Mouse (Mus musculus) adrenal gland, postnatal 25 days (tissue): ENCODE measurements around the gene Nav2. TPM values are rescaled to one million over a fixed set of nuclear protein-coding genes. Genes with fewer than 3 reads are reported as not detected.

ENCODE experiments used
- DNase-seq: peaks from one replicate; pipeline ENCODE4 v3.0.0; 2021; ENCODE audit warnings: mixed read lengths
- total RNA-seq: library from RNA; stranded (reverse); gene quantifications from 2 replicates; pipeline ENCODE4 v1.2.3, GENCODE M21; 2021

Gene Nav2
- total RNA-seq, 1 experiment from 2014 or later = 11.6 TPM

DNA sequence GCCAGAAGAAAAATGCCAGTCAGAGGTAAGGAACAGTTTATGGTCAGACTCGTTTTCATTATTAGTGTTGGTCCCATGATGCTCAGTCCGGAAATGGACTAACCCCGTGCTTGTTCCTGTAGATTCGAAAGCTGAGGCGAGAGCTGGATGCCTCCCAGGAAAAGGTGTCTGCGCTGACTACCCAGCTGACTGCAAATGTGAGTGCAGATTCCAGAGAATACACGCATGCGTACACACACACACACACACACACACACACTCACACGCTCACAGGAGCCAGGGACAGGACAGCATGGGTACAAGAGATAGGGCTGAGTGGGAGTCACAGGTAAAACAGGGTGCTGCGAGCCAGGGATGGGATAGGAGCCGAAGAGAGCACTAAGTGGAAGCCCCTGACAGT is 656.6 kb downstream of the Nav2 start:
- no peak for DNase-seq

- DNase-seq = no peak
Measured at GRCm38 (mm10) chr7:49565798-49566197, 657.3 kb downstream of the Nav2 start.

GRCm38 (mm10) chr7:49567346-49568034 is 659.0 kb downstream of the Nav2 start:
- DNase-seq = no peak

GRCm38 (mm10) chr7:49569646-49570045 is 661.1 kb downstream of the Nav2 start:
- no peak for DNase-seq

DNA sequence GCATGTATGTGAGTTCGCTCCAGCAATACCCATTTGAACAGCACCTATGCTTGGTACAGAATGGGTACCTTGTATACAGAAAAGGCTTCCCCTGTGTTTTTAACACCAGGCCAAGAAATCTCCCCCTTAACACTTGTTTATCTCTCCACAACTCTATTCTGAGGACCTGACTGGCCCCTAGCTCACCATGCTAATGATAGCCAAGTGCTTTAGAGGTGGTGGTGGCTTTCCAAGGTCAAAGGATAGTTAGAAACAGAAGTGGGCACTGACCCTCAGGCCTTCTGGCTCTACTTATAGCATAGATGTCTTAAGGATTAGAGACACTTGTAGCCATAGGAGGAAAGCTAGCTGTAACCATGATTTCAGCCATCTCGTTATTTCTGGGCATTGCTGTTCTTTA is 663.1 kb downstream of the Nav2 start:
- no peak for DNase-seq

- DNase-seq = no peak
Measured at GRCm38 (mm10) chr7:49575226-49575625, 666.7 kb downstream of the Nav2 start.

GRCm38 (mm10) chr7:49577096-49577495 is 668.6 kb downstream of the Nav2 start:
- no peak for DNase-seq

DNA sequence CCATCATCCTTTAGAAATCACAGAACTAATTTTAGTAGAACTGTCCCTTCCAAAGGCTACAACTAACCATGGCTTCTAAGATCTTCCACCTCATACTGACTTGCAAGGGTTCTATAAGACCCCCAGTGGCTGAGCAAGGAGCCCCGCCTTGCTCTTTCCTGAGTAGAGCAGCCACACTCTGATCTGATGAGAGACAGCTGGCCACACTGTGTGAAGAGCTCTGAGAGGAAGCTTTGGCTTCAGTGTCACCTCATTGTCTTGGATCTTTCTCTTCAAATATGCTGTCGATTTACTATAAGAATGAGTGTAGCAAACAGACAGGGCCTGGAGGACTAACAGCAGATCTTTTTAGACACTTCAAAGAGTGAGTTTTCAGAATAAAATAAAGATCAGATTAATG is 673.4 kb downstream of the Nav2 start:
- no peak for DNase-seq

DNA sequence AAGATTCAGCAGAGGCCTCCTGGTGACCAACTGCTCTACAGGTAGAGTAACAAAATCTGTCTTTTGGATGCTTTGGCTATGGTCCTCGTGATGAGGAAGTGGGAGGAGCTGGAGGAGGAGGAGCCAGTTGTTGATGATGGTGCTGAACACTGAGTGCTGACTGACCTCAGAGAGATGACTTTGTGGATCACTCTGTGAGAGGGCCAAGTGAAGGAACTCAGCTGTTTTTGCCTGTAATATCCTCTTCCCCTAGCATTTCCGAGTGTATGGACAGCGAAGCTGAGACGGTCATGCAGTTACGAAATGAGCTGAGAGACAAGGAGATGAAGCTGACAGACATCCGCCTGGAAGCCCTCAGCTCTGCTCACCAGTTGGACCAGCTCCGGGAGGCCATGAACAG is 674.0 kb downstream of the Nav2 start:
- no peak for DNase-seq

GRCm38 (mm10) chr7:49583176-49583575 is 674.7 kb downstream of the Nav2 start:
- DNase-seq = no peak

- no peak for DNase-seq
Measured at GRCm38 (mm10) chr7:49586530-49587120, 678.1 kb downstream of the Nav2 start.

DNA sequence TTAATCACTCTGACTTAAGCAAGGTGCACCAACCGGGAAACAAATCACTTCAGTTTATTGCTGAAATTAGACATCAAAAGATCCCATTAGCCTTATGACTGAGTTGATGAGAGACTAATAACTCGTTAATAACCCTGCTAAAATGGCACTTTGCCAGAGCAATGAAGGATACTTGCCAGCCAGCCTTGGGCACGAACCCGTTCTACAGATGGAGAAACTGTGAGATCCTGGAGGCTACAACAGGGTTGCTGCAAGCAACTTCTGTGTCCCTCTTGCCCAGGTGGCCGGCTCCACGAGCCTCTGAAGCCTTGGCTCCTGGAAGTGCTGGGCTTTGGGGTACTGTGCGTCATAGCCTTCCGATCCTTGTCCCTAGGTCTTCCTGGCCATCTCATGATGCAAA is 681.1 kb downstream of the Nav2 start:
- no peak for DNase-seq

GRCm38 (mm10) chr7:49597776-49598175 is 689.3 kb downstream of the Nav2 start:
- DNase-seq = no peak

- no peak for DNase-seq
Measured at GRCm38 (mm10) chr7:49598225-49598624, 689.7 kb downstream of the Nav2 start.

DNA sequence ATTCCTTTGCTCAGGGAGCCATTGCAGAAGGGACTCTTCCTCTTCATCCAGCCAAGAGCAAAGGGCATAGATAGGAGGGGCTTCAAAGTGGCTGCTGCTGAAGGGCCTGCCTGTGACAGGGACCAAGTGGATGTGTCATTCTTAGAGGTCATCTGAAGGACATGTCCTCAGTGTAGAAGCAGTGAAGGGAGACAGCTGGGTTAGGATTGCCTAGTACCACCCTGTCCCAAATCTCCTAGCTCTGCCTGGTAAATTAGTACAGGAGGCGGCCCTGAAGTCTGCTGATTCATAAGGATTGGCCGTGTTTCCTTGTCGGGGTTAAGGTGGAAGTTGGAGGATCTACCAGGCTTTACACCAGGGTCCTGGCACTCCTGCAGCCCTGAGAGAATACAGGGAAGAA is 691.4 kb downstream of the Nav2 start:
- DNase-seq = no peak

DNA sequence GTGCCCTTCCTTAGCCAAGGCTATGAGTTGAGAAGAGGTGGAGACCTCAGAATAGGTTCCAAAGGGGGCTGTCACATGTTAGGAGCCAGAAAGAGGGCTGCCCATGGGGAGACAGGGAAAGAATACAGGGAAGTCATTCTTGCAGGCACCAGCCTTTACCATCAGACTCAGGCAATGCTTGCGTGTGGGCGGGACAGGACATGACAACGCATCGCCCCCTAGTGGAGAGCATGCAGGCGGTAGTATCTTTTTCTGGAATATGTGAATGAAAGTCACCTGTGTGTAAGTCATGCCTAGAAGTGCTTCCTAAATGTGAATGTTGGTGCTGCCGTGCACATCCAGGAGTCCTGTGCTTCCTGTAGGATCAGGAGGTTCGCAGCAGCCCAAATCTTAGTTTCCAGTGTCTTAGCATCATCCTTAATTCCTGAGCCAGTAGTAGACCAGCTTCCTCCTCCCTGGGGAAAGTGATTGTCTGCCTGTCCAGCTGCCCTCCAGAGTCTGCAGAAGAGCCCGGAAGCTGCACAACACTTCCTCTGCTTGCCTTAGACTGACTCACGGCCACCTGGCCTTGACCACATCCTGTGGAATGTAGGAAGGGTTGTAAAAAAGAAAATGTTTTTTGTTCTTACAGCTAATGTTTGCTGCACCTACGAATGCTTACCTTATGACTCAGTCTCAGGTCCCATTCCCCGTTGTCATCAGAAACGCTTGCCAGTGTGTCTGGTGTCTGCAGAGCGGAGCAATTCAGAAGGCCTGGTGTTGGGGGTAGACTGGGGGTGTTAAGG is 692.9 kb downstream of the Nav2 start:
- peak; percentile 71 for DNase-seq

DNA sequence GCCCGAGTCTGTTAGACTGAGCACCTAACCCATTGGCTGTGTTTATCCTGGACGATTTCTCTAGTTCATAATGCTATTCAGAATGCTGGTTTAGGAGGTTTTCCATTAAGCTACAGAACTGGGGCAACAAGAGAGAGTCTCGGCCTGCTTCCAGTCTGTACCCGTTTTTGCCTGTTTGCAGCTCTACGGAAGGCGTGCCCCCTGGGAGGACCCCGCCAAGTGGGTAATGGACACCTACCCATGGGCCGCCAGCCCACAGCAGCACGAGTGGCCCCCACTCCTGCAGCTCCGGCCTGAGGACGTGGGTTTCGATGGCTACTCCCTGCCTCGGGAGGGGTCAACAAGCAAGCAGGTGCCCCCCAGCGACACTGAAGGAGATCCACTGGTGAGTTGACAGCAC is 695.7 kb downstream of the Nav2 start:
- DNase-seq = no peak

DNA sequence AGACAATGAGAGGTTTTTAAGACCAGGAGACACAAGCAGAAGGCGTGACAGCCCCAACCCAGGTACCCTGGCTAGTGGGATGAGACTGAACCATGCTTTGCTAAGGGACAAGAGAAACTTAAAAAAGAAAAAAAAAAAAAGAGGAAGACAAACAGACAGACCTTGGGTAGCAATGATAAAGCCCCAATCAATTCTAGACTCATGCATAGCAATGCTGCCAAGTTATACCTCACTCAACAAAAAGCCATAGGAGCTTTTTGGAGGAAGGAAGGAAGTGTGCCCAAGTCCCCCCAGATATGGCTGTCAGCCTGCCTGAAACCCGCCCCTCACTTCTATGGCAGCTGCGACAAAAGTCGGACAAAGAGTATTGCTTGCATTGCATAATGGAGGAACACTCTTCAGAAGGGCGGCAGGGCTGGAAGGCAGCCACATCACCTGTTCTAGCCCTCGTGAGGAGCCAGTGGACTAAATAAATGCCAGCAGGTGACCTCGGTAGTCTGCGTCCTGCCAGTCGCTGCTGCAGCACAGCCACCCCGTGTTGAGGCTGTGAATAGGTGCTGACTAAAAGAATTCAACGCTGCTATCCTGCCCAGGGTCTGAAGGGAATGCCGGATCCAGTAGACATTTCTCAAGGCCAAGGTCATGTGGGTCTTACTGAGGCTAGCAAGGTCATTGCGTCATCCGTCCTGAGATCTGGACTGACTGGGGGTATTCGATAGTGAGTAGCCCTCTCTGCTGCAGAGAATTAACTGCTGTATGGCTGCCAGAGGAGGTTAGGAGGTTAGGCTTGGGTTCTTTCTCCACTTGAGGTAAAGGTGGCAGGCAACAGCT is 696.7 kb downstream of the Nav2 start:
- DNase-seq = peak; percentile 17

GRCm38 (mm10) chr7:49616258-49616735 is 707.8 kb downstream of the Nav2 start:
- DNase-seq = peak; percentile 67

DNA sequence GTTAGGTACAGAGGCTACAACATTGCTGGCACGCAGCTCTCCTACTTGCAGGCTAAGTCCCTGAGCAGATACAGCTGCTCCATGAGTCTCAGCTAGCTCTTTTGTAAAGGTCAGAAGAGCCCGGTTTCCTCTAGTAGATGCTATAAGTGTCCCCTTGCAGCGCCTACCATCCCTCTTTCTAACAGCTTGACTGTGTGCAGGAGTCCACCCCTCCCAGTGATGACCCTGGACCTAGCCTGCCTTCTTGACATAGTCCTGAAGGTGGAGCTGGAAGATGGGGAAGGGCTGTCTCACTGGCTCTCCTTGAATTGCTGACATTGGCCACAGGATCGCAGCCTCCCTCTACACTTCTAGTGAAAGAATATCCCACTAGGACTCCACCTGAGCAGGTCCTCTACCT is 708.6 kb downstream of the Nav2 start:
- no peak for DNase-seq

DNA sequence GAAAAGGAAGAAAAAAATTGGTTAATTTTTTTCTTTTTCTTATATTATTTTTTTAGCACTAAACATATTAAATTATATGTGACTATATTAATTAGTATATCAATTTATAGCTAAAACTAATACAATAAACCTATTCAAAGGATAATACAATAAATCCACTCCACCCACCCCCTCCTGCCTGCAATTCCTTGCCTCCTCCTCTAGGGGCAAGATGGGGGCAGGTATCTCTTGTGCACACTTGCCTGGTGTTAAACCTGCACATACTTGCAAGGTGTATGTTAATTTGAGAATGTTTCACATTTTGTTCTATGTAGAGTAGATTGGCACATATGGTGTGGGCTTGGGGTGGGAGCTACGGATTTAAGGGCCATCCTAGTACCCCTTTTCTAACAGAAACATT is 711.6 kb downstream of the Nav2 start:
- DNase-seq = no peak

- no peak for DNase-seq
Measured at GRCm38 (mm10) chr7:49631885-49632284, 723.4 kb downstream of the Nav2 start.
